Mouse (Mus musculus) layer of hippocampus, adult 11-12 months (tissue): Measurements from ENCODE around the gene Tmem263.

Source experiments
- DNase-seq: peaks from one replicate; pipeline ENCODE4 v3.0.0; 2022; ENCODE audit warnings: low spot score

Tmem263 gene

DNA sequence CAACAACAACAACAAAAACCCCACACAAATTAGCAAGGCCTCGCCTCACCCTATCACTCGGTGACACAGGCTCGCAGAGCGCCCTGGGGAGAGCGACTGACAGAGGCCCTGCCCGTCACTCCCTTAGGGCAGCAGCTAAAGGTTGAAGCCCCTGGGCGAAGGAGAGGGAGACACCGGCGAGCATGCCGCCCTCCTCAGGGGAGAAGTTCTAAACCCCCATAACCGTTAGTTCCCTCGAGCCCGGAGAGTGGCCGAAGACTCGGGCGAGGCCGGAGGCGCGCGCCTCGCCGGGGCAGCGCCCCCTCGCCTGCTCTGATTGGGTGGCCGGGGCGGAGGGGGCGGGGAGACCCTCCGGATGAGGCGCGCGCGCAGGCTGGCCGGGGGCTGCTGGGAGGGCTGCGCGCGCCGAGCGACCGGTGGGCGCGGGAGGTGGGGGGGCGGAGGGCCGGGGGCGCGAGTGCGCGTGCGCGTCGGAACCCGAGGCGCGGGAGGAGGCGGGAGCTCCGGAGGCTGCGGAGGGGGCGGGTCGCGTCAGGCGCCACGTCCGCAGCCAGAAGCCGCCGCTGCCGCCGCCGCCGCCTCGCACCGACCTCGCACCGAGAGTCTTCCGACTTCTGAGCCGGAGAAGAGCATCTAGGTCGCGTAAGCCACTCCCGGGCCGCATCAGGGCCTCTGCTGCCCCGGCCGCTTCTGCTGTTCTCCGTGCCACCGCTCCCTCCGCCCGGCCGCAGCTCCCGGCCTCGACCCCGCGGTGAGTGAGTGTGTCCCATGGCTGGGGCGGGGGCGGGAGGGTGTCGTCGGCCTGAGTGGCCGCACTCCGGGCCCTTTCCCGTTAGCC is at the start of gene Tmem263, which contains the start of gene Fhl4:
Gene Tmem263 (plus strand): TSS at position 381 of the 838 bp plus-strand sequence.
Gene Fhl4 (minus strand): TSS at position 249 of the 838 bp plus-strand sequence.
- peak; percentile 75 for DNase-seq

DNA sequence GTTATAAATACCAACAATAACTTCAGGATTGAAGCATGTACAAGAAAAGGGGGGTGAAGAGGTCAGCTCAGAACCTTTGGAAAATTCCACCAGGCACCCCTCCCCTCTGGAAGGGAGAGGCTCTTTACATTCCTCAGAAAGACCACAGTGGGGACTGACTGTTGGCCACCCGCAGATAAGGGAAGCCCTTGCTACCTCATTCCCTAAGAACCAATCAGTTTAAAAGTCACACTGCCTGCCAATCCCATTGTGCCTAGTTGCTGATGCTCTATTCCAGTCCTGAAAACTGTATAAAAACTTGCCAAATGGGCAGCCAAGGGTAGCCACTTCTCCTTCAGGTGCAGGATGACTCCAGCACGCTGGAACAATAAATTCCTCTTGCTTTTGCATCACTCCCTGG is 47.6 kb upstream of the Tmem263 start:
- DNase-seq: no peak

DNA sequence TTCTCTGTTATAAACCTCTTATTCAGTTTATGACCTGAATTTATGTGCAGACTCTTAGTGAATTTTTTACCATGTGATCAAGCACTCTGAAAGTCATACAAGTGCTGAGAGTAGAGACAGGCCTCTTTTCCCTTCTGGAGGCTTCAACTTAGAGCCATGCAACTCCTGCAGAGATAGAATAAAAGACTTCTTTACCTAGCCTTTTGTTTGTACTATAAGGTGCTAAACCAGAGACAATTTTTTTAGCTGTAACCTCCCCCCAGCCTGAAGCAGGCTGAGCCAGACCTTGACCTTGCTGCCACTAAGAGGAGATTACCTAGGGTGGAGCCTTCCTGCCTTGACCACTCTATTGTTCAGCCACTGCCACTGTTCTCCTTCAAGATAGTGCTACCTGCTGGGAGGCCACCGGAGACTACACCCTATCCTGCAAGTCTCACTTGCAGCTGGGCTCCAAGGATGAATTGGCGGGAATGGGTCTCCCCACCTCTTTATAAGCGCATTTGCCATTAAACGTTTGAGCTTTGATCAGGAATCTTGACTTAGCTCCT is 30.7 kb upstream of the Tmem263 start:
- DNase-seq: no peak

DNA sequence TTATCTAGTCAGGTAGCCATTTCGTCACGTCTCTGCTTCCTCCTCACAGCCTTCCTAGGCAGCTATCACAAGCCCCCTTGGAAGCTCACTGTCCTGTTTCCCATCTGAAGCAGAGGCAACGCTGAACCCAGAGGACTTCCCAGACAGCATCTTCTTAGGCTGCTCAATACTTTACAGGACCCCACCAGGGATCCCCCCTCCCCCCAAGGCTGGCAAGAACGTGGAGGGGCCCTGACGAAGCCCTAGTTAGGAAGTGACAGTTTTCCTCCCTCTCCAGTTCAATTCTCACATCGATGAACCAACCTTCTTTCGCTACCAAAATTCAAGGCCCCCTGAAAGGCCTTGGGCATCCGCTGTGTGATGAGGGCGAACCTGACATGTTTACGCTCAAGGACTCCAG is 586 bp upstream of the Tmem263 start:
- DNase-seq: no peak

DNA sequence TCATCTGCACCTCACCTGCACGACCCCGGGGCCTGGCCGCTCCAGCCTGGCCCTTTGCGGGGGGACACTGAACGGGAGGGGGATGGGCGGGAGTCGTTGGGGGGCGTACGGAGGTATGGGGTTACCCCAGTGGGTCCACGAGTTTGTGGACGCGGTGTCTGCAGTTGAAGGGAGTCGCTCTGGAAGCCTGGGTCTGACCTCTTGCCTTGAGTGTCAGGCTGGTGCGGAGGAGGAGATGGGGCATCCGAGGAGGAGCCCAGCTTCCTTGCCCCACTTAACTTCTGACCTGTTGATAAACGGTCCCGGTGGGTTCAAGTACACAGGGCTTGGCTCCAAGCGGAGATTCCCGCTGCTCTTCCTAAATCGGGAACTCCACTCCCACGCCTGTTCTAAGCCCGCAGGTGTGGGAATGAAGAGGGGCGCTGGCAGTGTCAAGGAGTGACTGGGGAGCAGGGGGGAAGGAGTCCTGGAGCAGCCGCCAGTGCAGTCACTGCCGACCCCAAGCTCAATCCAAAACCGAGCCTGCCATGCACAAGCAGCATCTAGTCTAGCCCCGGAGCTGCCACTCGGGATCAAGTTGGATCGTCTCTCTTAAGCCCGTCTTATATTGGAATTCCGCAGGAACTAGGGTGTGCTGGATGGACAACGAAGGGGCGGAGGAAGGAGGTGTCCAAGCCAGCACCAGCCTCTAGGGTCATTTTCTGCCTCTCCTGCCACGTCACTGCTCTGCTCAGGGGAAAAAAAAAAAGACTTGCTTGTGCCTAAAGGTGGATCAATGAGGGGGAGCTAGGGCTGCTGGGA is 858 bp downstream of the Tmem263 start:
- DNase-seq: no peak

DNA sequence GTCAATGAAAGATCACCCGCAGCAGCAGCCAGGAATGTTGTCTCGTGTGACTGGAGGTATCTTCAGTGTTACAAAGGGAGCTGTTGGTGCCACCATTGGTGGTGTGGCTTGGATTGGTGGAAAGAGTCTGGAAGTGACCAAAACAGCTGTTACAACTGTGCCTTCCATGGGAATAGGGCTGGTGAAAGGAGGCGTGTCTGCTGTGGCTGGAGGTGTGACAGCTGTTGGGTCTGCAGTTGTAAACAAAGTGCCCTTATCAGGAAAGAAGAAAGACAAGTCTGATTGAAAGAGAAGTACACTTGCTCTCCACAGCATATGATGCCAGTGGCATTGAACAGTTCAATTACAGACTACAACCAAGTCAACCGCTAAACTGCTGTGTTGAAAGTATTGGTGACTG is 12.0 kb downstream of the Tmem263 start:
- no peak for DNase-seq

DNA sequence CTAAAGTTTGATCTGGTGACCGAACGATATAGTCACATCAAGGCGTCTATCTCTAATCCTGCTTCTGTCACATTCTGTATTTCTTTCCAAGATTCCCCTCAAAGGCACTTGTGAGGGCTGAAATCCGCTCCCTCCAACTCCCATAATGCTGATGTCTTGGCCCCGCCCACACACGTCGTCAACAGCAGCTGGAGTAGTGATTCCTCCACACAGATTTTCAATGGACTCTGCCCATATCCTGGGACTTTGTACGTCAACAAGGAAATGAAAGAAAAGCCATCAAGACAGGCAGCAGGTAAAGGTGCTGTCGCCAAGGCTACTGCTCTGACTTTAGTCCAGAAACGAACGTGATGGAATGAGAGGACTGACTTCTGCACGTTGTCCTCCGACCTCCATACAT is 22.8 kb downstream of the Tmem263 start:
- DNase-seq: no peak

DNA sequence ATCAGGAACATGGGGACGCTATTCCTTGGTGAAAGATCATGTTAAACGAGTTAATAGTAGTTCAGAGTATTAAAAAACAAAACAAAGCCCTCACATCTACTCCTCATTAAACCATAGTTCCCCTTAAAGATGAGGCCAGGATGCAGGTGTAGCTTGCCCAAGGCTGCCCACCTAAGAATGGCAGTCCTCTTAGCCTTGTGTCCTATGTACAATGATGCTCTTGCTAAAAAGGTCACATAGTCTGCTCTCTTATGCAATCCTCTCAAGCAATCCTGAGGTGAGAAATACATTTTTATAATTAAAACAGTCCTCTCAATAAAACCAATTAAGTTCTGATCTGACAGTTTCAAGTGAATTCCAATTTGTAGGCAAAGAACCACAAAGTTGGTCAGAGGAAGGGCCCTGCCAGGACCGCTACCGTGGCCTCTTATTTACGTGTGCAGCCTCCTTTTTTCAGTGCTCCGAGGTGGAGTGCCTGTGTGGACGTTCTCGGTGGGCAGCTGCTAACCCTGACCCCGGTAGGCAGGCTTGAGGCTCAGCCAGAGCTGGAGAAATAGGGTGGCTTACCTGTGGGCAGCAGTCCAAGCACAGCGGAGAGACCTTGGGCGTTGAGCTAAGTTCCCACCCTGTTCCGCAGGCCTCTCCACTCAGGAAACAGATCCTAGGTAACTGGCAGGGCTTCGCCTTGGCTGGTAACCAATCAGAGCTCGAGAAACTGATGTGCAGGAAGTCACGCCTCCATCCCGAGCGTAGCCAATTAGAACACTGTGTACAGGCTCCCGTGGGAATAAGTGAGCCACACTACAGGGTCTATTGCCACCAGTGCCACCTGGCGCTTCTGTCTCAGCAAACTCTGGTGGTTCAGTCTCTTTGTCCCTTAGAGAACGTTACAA is 25.2 kb downstream of the Tmem263 start, which contains the start of gene Mterf2:
Gene Mterf2 (minus strand): TSS at position 633 of the 893 bp plus-strand sequence.
- DNase-seq: peak; percentile 97

DNA sequence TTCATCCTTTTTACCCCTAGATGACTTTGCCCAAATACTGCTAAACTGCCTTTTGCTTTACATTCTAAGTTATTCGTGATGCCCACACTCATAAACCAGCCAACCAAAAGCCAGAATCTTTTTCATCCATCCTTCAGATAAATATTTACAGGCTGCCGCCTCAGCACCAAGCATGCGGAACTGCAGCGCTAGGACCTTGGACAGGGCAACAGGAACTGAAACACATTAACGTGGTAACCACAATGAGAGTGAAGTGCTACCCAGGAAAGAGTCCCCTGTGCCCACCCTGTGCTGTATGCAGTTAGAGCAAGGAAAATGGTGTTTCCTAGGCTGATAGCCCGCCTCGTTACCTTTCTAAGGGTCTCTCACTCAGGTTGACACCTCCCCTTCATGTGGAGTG is 26.0 kb downstream of the Tmem263 start:
- no peak for DNase-seq

DNA sequence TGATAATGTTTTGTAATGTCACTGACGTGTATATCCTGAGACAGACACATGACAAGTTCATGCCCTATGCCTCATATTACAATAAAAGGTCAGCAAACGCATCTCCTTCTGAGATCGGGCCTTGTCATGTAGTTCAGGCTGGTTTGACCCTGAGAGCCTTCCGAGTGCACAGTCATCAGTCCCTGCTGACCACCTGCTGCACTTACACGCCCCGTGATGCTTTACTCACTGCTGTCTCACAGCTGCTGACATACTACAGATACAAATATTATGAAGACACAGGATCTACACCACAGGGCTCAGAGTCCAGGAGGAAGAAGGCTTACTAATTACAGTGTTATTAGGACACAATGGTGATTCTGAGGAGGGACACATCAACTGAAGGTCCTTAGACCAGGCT is 34.1 kb downstream of the Tmem263 start:
- no peak for DNase-seq

DNA sequence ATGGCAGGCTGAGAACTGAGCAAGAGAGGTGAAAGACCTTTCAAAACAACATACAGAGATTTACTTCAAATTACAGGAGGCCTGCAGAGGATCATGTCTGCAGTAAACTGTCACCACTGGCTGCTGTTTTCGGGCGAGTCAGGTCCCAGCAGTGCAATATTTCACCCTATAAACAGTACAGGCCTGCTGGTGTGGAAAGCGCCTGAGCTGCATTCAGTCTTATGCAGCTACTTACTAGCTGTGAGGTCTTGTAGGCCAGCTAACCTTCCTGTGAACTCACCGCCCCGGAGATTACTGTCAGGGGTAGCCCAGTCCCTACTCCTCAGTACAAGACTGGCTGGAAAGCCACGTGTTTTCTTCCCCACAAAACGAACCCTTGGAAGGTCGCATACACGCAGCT is 39.0 kb downstream of the Tmem263 start:
- DNase-seq: no peak

DNA sequence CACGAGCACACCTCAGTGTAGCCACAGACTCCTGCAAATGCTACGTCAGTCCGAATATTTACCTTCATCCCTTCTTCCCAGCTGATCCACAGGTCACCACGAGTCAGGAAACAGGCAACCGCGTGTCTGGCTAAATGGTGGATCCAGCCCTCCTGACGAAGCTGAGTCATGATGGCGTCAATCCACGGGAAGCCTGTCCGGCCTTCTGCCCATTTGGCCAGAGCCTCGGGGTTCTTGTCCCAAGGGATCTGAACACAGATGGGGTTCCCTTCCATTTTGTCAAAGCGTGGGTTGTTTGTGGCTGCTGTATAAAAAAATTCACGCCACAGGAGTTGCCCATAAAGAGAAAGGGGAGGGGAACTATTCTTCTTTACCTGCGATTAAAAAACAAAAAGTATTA is 43.9 kb downstream of the Tmem263 start:
- DNase-seq: no peak

DNA sequence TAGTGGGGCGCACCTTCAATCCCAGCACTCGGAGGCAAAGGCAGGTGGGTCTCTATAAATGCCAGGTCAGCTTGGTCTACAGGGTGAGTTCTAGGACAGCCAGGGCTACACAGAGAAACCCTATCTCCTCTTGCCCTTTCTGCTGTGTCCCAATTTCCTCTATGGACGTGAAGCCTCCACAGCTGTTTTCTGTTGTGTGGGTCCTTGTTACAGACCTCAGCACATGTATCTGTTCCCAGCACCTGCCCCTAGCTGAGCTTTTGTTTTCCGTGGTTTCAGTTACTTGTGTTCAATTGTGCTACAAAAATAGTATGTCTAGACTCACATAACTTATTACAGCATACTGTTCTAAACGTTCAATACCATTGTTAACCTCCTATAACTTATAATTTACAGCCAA is 46.8 kb downstream of the Tmem263 start:
- no peak for DNase-seq

DNA sequence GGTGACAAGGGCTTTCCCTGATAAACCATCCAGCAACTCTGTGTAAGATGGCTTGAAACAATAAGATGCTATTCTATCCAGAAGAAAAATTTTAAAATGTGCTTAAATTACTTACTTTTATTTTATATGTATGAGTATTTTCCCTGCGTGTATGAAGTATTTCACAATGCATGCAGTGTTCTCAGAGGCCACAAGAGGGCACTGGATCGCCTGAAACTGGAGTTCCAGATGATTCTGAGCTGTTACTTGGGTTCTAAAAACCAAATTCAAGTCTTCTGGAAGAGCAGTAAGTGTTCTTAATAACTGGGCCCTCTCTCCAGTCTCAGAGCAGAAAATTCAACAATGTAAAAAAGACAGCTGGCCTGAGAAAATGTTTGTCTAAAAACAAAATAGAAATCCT is 51.8 kb downstream of the Tmem263 start:
- peak; percentile 54 for DNase-seq

DNA sequence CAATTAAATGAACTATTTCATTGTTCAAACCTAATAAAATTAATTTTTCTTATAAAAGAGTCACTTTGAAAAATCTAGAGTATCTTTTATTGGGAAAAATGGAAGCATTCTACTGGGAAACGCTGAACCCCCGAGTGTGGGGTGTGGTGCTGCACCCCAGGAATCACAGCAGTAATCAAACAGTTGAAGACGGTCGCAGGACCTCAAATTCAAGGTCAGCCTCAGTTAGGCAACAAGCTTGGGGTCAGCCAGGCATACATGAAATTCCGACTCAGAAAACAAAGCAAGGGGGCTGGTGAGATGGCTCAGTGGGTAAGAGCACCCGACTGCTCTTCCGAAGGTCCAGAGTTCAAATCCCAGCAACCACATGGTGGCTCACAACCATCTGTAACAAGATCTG is 55.0 kb downstream of the Tmem263 start:
- DNase-seq: no peak

DNA sequence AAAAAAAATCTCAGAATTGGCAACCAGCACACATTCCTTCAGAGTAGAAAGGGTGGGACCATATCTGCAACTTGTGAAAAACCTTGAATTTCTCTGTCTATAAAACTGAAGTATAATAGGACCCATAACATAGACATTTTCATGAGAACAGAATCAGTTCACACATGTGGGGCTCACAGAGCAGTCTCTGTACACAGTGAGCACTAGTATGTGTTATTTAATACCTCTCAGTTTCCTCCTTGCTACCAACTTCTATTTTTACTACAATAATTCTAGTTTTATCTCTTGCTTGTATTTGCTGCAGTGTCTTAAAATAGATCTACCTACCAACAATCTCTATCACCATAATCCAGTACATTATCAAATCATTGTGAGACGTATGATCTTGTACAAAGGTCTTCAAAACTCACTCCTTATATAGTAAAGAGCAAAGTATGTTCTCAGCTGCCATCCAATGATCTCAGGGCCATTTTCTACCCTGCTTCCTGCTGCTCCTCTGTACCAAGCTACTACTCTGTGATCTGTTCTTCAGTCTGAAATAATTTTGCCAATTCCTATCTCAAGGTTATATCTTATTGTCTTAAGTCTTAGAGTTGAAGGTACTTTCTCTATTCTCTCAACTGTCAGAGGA is 57.7 kb downstream of the Tmem263 start:
- no peak for DNase-seq

DNA sequence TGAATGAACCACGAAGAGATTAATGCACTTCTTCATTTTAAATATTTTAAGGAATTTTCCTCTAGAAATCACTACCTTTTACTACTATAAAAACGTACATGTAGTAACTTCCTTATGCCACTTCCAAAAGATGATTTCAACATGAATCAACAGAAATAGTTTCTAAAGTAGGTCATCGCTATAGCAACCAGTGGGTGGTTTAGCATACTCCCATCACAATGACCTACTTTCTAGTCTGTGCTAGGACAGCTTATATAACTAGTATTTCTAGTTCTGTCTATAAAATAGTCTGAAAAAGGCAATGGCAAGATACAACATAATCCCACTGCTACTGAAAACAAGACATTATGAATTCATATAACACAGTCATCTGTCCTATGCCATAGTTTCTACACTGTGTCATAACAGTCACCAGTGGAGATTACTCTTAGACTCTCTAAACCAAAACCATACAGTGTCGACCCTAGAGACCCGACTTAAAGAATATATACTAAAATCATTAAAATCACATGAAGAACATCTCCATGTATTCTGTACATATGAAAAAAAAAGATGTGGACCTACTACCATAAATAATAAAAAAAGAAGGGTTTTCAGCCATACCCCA is 59.4 kb downstream of the Tmem263 start:
- DNase-seq: peak; percentile 9

DNA sequence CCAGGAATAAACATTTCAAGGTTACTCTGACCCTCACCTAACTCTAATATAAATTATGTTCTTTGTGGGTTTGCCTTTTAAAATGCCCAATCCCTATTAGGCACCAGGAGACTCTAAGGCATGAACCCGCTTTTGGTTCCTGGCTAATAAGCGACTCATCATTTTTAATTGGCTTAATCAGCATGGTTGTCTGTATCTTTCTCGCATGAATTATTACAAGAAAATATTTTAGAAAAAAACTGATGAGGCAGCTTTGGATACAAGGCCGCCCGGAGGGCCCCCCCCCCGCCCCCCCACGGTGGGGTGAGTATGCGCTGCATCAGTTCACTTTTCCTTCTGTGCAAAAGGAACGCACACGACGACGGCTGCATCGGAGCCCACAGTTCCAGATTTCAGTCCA is 62.4 kb downstream of the Tmem263 start:
- DNase-seq: no peak

DNA sequence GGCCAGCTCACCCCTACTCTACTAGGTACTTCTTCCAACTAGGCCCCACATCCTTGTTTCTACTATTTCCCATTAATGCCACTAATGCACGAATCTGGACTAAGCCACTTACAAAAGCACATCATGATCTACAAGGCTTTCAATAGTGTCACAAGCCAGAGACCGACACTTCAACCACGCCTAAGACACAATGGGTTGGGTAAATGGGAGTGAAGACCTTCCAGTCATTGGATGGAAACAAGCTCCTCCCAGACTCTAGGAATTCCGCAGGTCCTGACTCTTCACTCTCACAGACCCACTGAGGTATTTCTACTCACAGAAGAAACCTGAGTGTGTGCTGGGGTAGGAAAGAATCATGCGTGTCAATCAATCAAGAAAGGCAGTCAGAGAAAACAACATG is 62.9 kb downstream of the Tmem263 start:
- DNase-seq: no peak
